Comparison of ENCODE assay signal across 13 mouse cellular contexts in genomic region chr5:118824791-118825190, GRCm38 (mm10).
"Had no signal": no experiment of that assay in that cellular context is flagged by ENCODE, and none has a peak within 500 bp of the region (broad histone marks: within the 10 kb centered on the region; RNA-seq: fewer than 3 reads in every experiment).

No protein-coding gene starts in this region.

- H3K27me3 ChIP-seq: liver, embryonic 12.5 days; neural tube, embryonic 15.5 days had no signal

- H3K9ac ChIP-seq: limb, embryonic 15.5 days; liver, embryonic 12.5 days; lung, embryonic 14.5 days; neural tube, embryonic 15.5 days had no signal

- H3K4me1 ChIP-seq: liver, embryonic 12.5 days; neural tube, embryonic 15.5 days had no signal

- H3K9me3 ChIP-seq: limb, embryonic 15.5 days; neural tube, embryonic 15.5 days had no signal

- ATAC-seq: liver, embryonic 12.5 days had no signal

- DNase-seq: kidney, postnatal 25 days; layer of hippocampus, postnatal 36 days; lung, embryonic 14.5 days; midbrain, embryonic 14.5 days; right cerebral cortex, adult 18-20 months; right cerebral cortex, postnatal 25 days; thymus, adult 18-20 months; thymus, postnatal 14 days had no signal

- H3K36me3 ChIP-seq: limb, embryonic 15.5 days; liver, embryonic 12.5 days; midbrain, embryonic 10.5 days; neural tube, embryonic 15.5 days had no signal

- H3K4me2 ChIP-seq: limb, embryonic 15.5 days; liver, embryonic 12.5 days; lung, embryonic 14.5 days; neural tube, embryonic 15.5 days had no signal

- H3K27ac ChIP-seq: limb, embryonic 15.5 days; liver, embryonic 12.5 days; midbrain, embryonic 10.5 days; neural tube, embryonic 15.5 days had no signal

- H3K4me3 ChIP-seq: limb, embryonic 15.5 days; liver, embryonic 12.5 days; midbrain, embryonic 10.5 days; myocyte; neural tube, embryonic 15.5 days had no signal
